Mouse (Mus musculus) effector memory CD4-positive, alpha-beta T cell, adult 5 months (primary cell): ENCODE measurements around the gene Adipoq. TPM values are rescaled to one million over a fixed set of nuclear protein-coding genes. Genes with fewer than 3 reads are reported as not detected.

ENCODE experiments used
- polyA plus RNA-seq: library from polyadenylated mRNA; unstranded; fragments of 100-300 nt; shearing (Covaris generic); gene quantifications from one replicate; pipeline ENCODE4 v1.2.1, GENCODE M21; 2017

Gene Adipoq
- polyA plus RNA-seq, result not detected

GRCm38 (mm10) chr16:23146280-23146679 lies at the start of gene Adipoq:
TSS of gene Adipoq (plus strand) at chr16:23146536.

DNA sequence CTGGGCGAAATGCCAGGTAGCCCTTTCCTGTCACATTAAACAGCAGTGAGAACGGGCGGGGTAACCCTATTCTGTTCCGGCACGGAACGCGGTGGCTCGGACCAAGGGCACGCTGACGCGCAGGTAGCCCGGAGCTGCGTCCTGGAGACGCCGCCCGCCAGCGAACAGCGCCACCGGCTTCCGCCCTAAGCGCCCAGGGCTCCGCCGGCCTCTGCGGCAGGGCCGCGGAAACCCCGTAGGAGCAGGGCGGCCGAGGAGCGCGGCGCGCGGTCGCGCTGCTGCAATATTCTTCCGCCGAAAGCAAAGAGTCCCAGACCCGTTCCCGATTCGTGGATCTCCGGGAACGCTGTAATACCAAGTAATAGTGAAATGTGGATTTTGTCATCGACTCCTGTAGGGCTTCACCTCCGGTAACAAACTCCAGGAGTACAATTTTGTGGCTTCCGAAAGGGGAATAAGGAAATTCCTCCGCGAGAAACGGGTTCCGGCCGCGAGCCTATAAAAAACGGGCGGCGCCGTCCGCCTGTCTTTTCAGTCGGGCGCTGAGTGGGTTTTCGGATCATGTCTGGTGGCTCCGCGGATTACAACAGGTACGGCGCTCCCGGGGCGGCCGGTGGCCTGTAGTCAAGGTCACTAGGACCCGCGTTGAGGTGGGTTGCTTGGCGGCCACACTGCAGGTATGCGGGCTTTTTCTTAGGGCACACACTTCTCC lies 38.9 kb upstream of the Adipoq start, which contains the start of gene Eif4a2:
Gene Eif4a2 (plus strand): TSS at position 214 of the 712 bp plus-strand sequence.

GRCm38 (mm10) chr16:23127673-23128375 lies 18.5 kb upstream of the Adipoq start, which contains the start of gene Rfc4:
TSS of gene Rfc4 (minus strand) at chr16:23127737.

Other genes starting within 250 kb of the Adipoq start
- not detected for gene Fetub, start 228.2 kb upstream of the Adipoq start, polyA plus RNA-seq
- not detected for gene Hrg, start 195.5 kb upstream of the Adipoq start, polyA plus RNA-seq
- gene Kng2, start 117.1 kb upstream of the Adipoq start, polyA plus RNA-seq, result not detected
- gene Kng1, start 88.7 kb upstream of the Adipoq start, polyA plus RNA-seq, result not detected
- 432 TPM for gene Eif4a2, start 39.1 kb upstream of the Adipoq start, polyA plus RNA-seq
- 15.6 TPM for gene Rfc4, start 18.8 kb upstream of the Adipoq start, polyA plus RNA-seq
- 38.1 TPM for gene St6gal1, start 78.2 kb downstream of the Adipoq start, polyA plus RNA-seq